Mouse (Mus musculus): Measurements from ENCODE around the gene Mtmr12.
A peak's percentile ranks its signal among the peaks of the same experiment; 100 is the strongest.
"Not testable (repeated sequence)": the region's sequence is repeated elsewhere in the genome, so short reads cannot be mapped to it uniquely, and the experiment has no call there.

Mtmr12 gene

GRCm38 (mm10) chr15:12212266-12212665 is 7.4 kb downstream of the Mtmr12 start:
- no peak for DNase-seq

- peak in 1 of 2 experiments; percentile 42 for DNase-seq
These were observed 9.9 kb downstream of the Mtmr12 start for GRCm38 (mm10) chr15:12214531-12215414.

DNA sequence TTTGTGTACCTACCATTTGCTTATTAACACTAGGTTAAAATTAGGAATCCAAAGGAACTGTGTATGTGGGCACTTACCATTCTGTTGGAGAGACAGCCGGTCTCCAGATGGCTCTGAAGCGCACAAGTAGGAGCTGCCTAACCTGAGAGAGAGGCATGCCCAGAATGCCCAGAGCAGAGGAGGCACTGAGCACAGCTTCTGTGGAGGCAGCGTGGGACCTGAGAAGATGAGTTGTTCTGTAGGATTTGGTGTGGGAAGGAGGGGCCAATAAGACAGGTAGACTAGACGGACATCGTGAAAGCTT is 10.5 kb downstream of the Mtmr12 start:
- DNase-seq = peak; percentile 68 to 69

DNA sequence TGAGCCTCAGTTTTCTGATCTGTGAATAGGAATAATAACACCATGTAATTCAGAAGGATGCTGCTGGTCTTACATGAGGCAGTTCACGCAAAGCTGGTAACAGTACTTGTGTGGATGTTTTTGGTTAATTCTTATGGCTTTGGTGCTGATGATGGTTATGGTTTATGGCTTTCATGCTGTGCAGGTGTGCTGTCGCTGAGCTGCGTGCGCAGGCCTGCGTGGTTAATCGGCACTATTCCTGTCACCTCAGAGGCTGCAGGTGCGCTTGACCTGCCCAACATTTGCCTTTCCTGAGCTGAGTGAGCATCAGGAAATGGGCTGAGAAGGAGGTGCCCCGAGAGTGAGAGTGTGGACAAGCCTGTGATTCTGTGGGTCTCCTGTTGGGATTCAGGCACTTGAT is 11.3 kb downstream of the Mtmr12 start:
- DNase-seq = no peak

DNA sequence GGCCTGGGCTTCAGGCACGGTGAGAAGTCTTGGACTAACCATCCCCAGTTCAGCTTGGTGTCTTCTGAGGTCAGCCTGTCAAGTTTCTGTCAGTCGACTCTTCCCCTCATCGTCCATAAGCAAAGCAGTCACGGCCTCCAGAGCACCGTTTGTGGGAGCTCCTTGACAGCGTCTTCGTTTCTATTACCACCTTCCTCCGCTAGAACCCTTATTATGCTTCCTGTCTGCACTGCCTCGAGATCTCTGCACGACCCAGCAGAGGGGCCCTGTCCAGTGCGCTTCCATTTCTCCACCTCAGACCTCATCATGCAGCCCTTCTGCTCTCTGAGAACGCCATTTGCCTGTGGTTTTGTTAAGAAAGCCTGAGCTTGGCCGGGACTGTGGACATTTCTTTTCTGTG is 12.0 kb downstream of the Mtmr12 start:
- no peak for DNase-seq

DNA sequence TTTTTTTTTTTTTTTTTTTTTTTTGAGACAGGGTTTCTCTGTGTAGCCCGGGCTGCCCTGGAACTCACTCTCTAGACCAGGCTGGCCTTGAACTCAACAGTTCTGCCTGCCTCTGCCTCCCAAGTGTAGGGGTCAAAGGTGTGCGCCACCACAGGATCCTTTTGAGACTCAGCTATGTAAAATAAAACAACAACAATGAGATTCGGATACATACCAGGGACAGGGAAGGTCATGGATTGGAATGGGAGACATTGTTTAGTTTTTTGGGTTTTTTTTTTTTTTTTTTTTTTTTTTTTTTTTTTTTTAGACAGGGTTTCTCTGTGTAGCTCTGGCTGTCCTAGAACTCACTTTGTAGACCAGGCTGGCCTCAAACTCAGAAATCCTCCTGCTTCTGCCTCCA is 12.5 kb downstream of the Mtmr12 start:
- DNase-seq = not testable (repeated sequence)

GRCm38 (mm10) chr15:12217849-12218248 is 13.0 kb downstream of the Mtmr12 start:
- no peak for DNase-seq

GRCm38 (mm10) chr15:12218583-12219382 is 14.0 kb downstream of the Mtmr12 start:
- DNase-seq = no peak

DNA sequence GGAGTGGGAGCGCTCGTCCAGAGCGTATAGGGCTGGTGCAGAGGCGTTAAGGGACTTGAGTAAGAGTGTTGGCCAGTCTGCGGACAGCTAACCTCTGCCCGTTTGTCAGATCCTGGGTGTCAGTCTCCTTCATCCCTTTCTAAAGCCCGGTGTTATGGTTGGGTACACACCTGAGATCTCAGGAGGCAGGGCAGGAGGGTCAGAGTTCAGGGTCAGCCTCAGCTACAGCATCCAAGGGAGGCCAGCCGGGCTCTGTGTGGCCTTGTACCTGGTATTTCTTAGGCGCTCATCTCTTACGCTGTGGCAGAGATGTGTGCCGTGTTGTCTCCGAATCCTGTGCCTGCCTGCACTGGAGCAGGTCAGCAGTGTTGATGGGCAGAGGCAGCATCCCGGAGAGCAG is 16.3 kb downstream of the Mtmr12 start:
- DNase-seq = no peak

DNA sequence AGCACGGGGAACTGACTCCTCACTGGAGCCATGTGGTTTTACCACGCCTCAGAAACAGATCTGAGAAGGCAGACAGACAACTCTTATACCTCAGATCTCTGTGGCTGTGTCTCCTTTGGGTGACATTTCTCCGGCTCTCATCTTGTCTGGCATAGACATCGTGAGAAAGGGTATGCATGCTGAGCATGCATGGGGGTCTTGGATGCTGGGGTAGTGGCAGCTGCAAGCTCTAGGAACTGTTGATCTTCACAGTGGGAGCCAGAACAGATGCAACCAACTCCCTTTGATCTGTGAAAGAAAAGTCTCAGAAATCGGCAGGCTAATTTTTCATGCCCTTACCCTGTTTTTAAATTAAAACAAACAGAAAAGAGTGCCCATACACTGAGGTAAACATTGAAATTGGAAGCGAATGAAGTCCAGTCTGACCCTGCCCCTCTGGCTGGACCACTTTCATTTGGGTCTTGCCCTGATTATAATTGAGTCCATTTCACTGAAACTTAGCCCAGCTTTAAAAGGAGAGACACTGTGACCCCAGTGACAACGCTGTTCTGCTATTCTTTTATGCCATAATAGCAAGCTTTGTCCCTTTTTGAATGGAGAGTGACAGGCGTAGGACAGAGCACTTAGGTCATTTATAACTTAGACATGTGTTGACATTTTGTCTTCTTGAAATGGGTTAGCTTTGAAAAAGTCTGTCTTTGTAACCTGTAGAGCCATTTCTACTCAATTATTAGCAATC is 17.9 kb downstream of the Mtmr12 start:
- no peak for DNase-seq

- no peak for DNase-seq
These were observed 18.6 kb downstream of the Mtmr12 start for GRCm38 (mm10) chr15:12223393-12223792.

DNA sequence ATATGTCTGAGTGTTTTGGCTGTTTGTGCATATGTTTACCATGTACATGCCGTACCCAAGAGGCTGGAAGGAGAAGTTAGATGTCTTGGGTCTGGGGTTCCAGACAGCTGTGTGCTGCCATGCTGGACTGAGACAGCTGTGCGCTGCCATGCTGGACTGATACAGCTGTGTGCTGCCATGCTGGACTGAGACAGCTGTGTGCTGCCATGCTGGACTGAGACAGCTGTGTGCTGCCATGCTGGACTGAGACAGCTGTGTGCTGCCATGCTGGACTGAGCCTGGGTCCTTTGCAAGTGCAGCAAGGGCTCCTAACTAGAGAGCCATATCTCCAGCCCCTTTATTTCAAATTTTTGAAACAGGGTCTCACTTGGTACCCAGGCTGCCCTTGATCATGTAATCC is 19.4 kb downstream of the Mtmr12 start:
- DNase-seq = no peak

DNA sequence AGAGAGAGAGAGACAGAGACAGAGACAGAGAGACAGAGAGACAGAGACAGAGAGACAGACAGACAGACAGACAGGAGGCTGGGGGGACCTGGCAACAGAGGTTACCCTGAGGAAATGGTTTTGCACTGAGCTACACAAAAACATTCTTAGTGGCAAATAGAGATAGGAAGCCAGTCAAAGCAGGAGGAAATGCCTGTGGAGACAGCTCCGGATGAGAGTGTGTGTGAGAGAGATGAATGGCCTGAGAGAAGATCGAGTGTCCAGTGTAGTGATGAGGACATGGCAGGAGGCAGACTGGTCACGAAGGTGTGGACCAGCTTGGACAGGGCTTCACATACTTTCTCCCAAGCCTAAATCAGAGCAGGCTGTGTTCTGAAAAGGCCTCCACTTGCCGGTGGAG is 20.2 kb downstream of the Mtmr12 start:
- DNase-seq = no peak

DNA sequence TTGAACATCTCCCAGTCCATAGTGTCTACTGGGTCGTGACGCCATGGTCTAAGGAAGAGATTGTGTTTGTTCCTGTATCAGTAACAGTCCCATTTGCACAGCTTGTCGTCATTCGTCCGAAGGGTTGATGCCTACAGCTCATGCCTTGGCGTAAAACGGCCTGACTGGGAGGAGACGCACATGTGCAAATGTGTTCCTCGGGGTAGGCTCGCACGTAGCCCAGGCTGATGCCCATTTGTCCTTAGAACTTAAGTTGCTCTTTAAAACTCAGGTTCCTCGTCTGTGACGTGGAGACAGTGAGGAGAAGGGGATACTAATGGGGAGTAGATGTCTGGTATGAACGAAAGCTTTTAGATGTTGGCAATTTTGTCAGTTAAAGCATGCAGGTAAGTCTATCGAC is 22.1 kb downstream of the Mtmr12 start:
- DNase-seq = no peak

DNA sequence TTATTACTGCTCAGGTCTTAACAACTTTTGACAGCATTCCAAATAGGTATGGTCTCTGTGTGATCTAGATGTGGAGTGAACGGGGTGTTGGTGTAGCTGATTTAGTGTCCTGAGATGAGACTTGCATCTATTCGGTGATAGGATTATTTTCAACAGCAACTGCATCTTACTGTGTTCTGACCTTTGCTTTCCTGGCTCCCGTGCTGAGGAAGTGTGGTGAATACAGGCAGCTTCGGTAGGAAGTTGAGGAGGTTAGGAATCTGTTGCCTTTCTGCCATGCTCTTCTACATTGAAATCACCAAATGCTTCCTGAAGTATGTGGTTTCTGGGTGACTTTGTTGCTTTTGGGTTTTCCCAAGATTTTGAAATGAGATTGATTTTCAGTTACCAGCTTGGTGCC is 22.5 kb downstream of the Mtmr12 start:
- DNase-seq = no peak

- no peak for DNase-seq
These were observed 24.9 kb downstream of the Mtmr12 start for GRCm38 (mm10) chr15:12229603-12230242.

- DNase-seq = no peak
These were observed 25.6 kb downstream of the Mtmr12 start for GRCm38 (mm10) chr15:12230243-12230935.

DNA sequence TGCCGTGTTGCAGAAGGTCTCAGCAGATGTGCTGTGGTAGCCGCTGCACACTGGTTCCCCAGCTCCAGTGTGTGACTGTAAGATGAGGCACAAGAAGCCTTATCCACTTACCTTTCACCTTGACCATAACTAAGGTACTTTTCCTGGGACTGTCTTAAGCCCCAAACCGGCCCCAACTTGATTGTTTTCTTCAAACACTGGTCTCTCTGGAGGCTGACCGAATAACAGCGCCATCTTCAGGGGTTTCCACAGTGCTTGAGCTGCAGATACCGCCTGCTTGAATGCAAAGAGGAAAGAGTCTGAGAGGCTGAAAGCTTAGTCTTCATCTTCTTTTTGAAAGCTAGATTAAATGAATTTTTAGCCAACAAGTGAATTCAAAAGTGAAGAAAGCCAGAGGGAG is 26.6 kb downstream of the Mtmr12 start:
- DNase-seq = no peak

GRCm38 (mm10) chr15:12232429-12232828 is 27.6 kb downstream of the Mtmr12 start:
- DNase-seq = no peak

DNA sequence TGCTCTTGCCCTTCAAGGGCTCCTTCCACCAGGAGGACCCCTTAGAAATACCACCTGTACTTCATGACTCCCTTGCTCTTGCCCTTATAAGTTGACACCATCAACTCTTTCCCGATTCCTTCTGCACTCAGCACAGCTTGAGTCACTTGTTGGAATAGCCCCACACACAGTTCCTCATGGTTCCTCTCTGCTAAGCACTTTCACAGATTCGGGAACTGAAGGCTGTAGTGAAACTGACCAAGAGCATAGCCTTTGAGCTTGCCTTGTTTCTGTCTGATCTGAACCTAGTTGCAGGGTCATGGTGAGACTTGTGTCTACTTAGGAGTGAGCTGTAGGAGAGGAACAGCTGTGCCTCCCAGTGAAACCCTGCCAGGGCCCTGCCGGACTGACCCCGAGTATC is 28.2 kb downstream of the Mtmr12 start:
- no peak for DNase-seq

GRCm38 (mm10) chr15:12235559-12235958 is 30.7 kb downstream of the Mtmr12 start:
- DNase-seq = no peak

DNA sequence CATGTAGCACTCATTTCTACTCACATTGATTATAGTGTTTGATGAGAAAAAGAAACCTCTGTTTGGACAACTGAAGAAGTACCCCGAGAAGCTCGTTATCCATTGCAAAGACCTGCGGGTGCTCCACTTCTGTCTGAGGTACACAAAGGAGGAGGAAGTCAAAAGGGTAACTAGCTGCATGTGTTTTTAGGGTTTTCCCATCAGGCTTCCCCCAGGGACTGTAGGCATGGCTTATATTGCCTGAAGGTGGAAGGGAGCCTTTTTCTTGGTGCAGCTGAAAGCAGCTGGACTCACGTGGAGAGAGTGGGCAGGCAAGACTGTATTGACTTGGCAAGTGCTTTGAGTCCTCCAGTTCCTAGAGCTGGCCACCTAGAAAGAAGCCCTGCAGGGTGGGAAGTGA is 31.2 kb downstream of the Mtmr12 start:
- no peak for DNase-seq
